Mouse (Mus musculus): ENCODE measurements around the gene Ube2c. TPM values are rescaled to one million over a fixed set of nuclear protein-coding genes. Genes with fewer than 3 reads are reported as not detected.

Ube2c gene
- 4.3 TPM for polyA plus RNA-seq (2017; shearing (Covaris generic))

DNA sequence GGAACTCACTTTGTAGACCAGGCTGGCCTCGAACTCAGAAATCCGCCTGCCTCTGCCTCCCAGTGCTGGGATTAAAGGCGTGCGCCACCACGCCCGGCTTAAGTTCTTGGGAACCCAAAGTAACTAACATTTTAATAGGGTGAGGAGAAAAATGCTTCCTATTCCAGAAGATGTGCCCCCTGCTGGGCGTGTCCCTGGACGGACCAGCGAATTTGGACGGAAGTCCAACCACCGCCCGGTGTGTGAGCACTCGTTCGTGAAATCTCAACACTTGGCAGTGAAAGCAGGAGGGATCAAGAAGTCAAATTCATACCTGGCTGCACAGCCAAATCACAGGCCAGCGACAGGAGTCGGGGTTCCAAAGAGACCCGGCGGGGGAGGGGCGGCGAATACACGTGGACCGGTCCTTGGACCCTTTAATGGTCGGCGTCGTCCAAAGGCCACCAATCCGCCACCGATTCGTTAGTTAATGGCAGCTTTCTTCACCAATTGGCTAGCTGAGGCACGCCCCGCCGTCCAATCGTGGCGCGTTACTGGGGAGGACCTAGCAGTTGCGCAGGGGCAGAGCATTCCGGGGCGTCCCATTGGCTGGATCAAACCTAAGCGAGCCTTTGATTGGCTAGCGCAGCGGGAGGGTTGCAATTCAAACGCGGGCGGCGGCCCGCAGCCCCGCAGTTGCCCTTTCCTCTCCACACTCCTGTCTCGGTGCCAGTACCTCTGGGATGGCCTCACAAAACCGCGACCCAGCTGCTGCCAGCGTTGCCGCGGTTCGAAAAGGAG is at the start of gene Ube2c:
TSS of gene Ube2c (plus strand) at position 641 of the 780 bp plus-strand sequence.

DNA sequence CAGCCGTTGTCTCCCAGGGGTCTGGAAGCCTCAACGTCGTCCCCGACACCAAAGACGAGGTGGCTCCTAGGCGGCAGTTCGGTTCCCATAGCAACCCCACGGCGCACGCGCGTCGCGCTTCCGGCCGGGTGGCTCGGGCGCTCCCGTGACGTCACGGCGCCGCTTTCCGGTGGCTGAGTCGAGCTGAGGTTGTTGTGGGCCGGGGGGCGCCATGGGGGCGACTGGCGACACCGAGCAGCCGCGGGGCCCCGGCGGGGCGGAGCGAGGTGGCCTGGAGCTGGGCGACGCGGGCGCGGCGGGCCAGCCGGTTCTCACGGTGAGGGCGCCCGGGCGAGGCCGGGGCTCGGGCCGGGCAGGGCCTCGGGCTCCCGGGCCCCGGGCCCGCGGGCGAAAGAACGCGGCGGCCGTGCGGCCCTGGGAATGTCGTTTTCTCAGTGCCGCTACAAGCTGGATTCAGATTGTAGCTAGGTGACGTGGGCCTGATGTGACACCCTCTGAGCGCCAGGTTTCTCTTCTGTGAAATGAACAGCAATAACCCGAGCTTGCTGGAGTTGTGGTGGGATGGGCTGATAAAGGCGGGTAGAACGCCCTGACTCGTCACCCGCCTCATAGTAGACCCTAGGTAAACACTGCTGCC is 23.7 kb upstream of the Ube2c start, which contains the start of the genes Wfdc3 and Dnttip1:
TSS of gene Wfdc3 (minus strand) at position 89 of the 637 bp plus-strand sequence.
TSS of gene Dnttip1 (plus strand) at position 141 of the 637 bp plus-strand sequence.

DNA sequence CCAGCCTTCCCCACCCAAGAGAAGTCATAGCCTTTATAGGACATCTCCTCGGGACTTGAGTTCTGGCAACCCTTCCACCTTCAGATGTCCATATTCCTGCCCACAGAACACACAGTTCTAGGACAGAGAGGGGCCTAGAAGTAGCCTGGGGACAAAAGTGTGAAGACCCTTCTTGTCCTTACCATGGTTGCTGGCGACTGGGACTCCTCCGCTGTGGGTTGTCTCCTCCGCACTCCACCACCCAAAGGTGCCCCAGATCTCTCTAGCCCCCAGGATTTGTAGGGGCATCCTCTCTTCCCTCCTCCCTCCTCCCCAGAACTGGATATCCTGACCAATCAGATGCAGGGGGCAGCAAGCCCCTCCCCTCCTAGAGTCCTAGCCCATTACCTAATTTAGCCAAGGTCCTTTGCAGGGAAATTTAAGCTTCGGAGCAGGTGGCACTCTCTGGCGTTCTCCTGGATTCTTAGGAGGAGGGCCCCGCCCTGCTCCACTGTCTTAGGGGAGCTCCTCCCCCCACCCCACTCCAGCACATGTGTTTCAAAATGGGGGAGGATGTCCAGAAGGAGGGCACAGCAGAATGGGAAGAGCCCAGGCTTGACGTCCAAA is 9.9 kb downstream of the Ube2c start, which contains the start of gene Tnnc2:
TSS of gene Tnnc2 (minus strand) at position 487 of the 606 bp plus-strand sequence.

DNA sequence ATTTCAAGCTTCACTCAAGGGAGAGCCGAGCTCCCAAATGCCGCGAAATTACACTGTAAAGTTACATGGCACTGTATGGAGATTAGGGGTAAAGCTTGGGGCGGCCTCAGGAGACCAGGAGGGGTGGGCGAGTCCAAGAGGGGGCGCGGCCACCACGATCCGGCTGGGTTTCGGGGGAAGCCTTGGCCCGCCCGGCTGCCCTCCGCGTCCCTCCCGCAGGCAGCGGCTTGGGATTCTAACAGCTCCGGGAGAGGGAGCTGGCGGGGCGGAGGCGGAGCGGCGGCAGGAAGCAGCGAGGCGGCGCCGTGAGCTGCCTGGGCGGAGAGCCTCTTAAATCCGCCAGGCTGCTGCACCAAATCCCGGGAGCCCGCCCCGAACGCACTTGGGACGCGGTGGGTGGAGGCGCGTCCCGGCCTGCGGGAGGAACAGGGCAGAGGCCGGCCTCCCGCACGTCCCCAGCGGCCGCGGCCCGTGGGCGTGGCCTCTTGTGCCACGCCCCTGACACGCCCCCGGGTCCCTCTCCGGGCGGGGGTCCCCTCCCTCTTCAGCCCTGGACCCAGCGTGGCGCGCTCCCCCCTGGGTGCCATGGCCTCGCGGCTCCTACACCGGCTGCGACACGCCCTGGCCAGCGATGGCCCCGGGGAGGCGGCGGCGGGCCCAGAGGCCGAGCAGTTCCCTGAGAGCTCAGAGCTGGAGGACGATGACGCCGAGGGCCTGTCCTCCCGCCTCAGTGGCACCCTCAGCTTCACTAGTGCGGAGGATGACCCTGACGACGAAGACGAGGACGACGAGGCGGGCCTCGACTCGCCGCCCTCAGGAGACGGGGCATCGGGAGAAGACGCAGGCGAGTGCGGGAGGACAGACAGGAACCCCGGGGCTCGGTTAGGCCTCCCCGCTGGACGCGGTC is 16.0 kb downstream of the Ube2c start, which contains the start of gene Snx21:
TSS of gene Snx21 (plus strand) at position 343 of the 907 bp plus-strand sequence.

DNA sequence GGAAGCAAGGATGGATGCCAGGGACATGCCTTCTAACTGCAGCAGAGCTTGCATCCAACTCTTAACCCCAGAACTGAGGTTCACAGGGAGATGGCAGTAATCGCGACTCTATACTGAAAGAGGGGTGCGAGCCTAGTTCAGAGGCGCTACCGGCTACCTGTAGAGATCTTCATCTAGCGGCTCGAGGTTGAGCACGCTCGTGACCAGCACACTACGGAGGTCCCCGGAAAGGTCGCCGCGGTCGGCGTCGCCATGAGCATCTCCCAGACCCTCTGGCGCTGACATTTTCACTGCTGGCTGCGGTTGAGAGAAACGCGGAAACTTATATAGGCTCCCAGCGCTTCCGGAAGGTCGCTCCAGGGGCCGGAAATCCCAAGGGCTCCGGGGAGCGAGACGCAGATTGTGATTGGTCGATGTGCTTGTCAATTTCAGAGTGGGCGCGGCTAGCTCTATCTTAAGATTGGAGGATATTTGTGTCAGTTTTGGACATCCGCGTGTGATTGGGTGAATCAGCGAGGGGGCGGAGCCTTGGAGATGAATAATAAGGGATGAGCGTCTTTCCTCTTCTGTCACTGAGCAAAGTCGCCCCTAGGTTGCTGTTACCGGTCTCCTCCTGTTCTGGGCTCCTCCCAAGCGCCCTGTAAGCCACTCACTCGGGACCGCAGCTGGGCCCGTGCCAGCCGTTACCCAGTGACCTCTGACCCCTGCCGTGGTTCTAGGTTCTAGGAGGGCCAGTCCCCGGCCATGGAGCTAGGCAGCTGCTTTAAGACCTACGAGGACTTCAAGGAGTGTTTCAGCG is 35.0 kb downstream of the Ube2c start, which contains the start of the genes Acot8 and Zswim3:
TSS of gene Acot8 (minus strand) at position 350 of the 799 bp plus-strand sequence.
TSS of gene Zswim3 (plus strand) at position 566 of the 799 bp plus-strand sequence.

DNA sequence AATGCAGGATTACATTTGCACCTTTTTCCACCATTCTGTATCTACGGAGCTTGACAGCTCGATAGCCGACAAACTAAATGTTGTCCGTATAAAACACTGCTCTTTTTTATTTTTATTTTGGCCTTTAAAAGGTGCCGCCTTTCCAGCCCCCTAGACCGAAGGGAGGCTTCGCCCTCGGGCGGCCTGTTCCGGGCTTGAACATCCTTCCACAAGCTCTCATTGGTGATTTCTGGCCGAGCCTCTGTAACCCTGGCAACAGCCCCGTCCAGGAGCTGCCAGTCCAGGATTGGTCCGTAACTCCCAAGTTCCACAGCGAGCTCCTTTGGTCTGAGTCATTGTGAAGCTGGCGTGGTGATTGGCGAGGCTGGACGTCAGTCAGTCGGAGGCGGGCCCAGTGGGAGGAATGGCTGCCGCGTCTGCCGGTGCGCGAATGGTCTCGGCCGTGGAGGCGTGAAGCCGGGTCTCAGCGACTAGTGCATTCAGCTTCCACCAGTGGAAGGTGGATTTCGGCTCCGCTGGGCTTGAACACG is 53.0 kb downstream of the Ube2c start, which contains the start of gene Zswim1:
TSS of gene Zswim1 (plus strand) at position 51 of the 530 bp plus-strand sequence.

Other genes with a start within 250 kb of the Ube2c start
- 6.7 TPM for gene Wfdc2, start 207.5 kb upstream of the Ube2c start, polyA plus RNA-seq (2017; shearing (Covaris generic))
- gene Spint3, start 196.4 kb upstream of the Ube2c start, polyA plus RNA-seq (2017; shearing (Covaris generic)) = not detected
- gene Wfdc6a, start 184.5 kb upstream of the Ube2c start, polyA plus RNA-seq (2017; shearing (Covaris generic)) = not detected
- gene Eppin, start 176.3 kb upstream of the Ube2c start, polyA plus RNA-seq (2017; shearing (Covaris generic)) = not detected
- not detected for gene Wfdc6b, start 156.4 kb upstream of the Ube2c start, polyA plus RNA-seq (2017; shearing (Covaris generic))
- not detected for gene Wfdc8, start 156.3 kb upstream of the Ube2c start, polyA plus RNA-seq (2017; shearing (Covaris generic))
- gene Wfdc16, start 131.1 kb upstream of the Ube2c start, polyA plus RNA-seq (2017; shearing (Covaris generic)) = not detected
- gene Wfdc10, start 113.9 kb upstream of the Ube2c start, polyA plus RNA-seq (2017; shearing (Covaris generic)) = not detected
- not detected for gene Wfdc9, start 113.3 kb upstream of the Ube2c start, polyA plus RNA-seq (2017; shearing (Covaris generic))
- not detected for gene Wfdc11, start 95.8 kb upstream of the Ube2c start, polyA plus RNA-seq (2017; shearing (Covaris generic))
- not detected for gene Wfdc13, start 84.8 kb upstream of the Ube2c start, polyA plus RNA-seq (2017; shearing (Covaris generic))
- not detected for gene Spint4, start 71.4 kb upstream of the Ube2c start, polyA plus RNA-seq (2017; shearing (Covaris generic))
- gene Spint5, start 54.6 kb upstream of the Ube2c start, polyA plus RNA-seq (2017; shearing (Covaris generic)) = not detected
- 0.11 TPM for gene Wfdc3, start 24.0 kb upstream of the Ube2c start, polyA plus RNA-seq (2017; shearing (Covaris generic))
- gene Dnttip1, start 23.9 kb upstream of the Ube2c start, polyA plus RNA-seq (2017; shearing (Covaris generic)) = 67.0 TPM
- gene Tnnc2, start 10.1 kb downstream of the Ube2c start, polyA plus RNA-seq (2017; shearing (Covaris generic)) = not detected
- 5.7 TPM for gene Snx21, start 15.9 kb downstream of the Ube2c start, polyA plus RNA-seq (2017; shearing (Covaris generic))
- 39.1 TPM for gene Acot8, start 35.0 kb downstream of the Ube2c start, polyA plus RNA-seq (2017; shearing (Covaris generic))
- gene Zswim3, start 35.2 kb downstream of the Ube2c start, polyA plus RNA-seq (2017; shearing (Covaris generic)) = 6.1 TPM
- gene Zswim1, start 52.8 kb downstream of the Ube2c start, polyA plus RNA-seq (2017; shearing (Covaris generic)) = 21.3 TPM
- not detected for gene Spata25, start 58.6 kb downstream of the Ube2c start, polyA plus RNA-seq (2017; shearing (Covaris generic))
- gene Ctsa, start 63.0 kb downstream of the Ube2c start, polyA plus RNA-seq (2017; shearing (Covaris generic)) = 167 TPM
- 1.8 TPM for gene Neurl2, start 63.6 kb downstream of the Ube2c start, polyA plus RNA-seq (2017; shearing (Covaris generic))
- gene Pltp, start 87.8 kb downstream of the Ube2c start, polyA plus RNA-seq (2017; shearing (Covaris generic)) = 0.26 TPM
- gene Pcif1, start 109.4 kb downstream of the Ube2c start, polyA plus RNA-seq (2017; shearing (Covaris generic)) = 130 TPM
- gene Zfp335, start 141.9 kb downstream of the Ube2c start, polyA plus RNA-seq (2017; shearing (Covaris generic)) = 43.9 TPM
- gene Mmp9, start 170.9 kb downstream of the Ube2c start, polyA plus RNA-seq (2017; shearing (Covaris generic)) = 5.9 TPM
- 0.26 TPM for gene Slc12a5, start 190.9 kb downstream of the Ube2c start, polyA plus RNA-seq (2017; shearing (Covaris generic))

Data from CD4-positive, CD25-positive, alpha-beta regulatory T cell (primary cell).